Mouse (Mus musculus) midbrain, embryonic 10.5 days (tissue): ENCODE results near the gene Gm47791. TPM values are rescaled to one million over a fixed set of nuclear protein-coding genes. Genes with fewer than 3 reads are reported as not detected.
A peak's percentile ranks its signal among the peaks of the same experiment; 100 is the strongest.

Experiments used
- DNase-seq: peaks from one replicate; pipeline ENCODE4 v3.0.0-alpha.2; 2017; ENCODE audit warnings: low spot score
- H3K27ac ChIP-seq: fragments of 300-500 bp; sonication (generic); replicated peaks from 2 replicates; pipeline ENCODE4 v1.5.1; 2016; ENCODE audit warnings: mild to moderate bottlenecking
- H3K27me3 ChIP-seq: fragments of 300-500 bp; sonication (generic); 2 replicates; pipeline ENCODE4 v1.6.1; 2016; ENCODE audit warnings: low read depth, mild to moderate bottlenecking; ENCODE audit not compliant: poor library complexity, severe bottlenecking
- H3K36me3 ChIP-seq: fragments of 300-500 bp; sonication (generic); 2 replicates; pipeline ENCODE4 v1.6.1; 2016; ENCODE audit warnings: mild to moderate bottlenecking, moderate library complexity
- H3K4me1 ChIP-seq: fragments of 300-500 bp; sonication (generic); 2 replicates; pipeline ENCODE4 v1.6.1; 2016
- H3K4me3 ChIP-seq: fragments of 300-500 bp; sonication (generic); 2 replicates; pipeline ENCODE4 v1.5.1; 2016; ENCODE audit warnings: mild to moderate bottlenecking, moderate library complexity
- H3K9me3 ChIP-seq: fragments of 300-500 bp; sonication (generic); replicated peaks from 2 replicates; pipeline ENCODE4 v1.6.1; 2016; ENCODE audit warnings: mild to moderate bottlenecking
- WGBS: fragments of 180-500 bp; shearing (Covaris S2); methylation state at CpG from one replicate; pipeline ENCODE4 v1.1.7; 2016; 5-methylcytosine and 5-hydroxymethylcytosine counted together
- polyA plus RNA-seq: library from polyadenylated mRNA; unstranded; fragments of >200 nt; fragmentation: Nextera tagmentation; extraction: Ambion mirVana; gene quantifications from 2 replicates; pipeline ENCODE4 v1.2.1, GENCODE M21; 2016

Gene Gm47791
- polyA plus RNA-seq, 1 experiment from 2014 or later = not detected

GRCm38 (mm10) chr1:82738066-82738465, 33.0 kb downstream of the Gm47791 start:
- 92% methylated on average over 1 of the region's 1 CpGs for WGBS
- H3K36me3 ChIP-seq = peaks cover 80% of the 10 kb centered on the region

GRCm38 (mm10) chr1:82733357-82733756, 37.7 kb downstream of the Gm47791 start:
- 86% methylated on average over 1 of the region's 1 CpGs for WGBS
- peaks cover 97% of the 10 kb centered on the region for H3K36me3 ChIP-seq
- DNase-seq = no peak

More at GRCm38 (mm10) chr1:82738066-82738465, 33.0 kb downstream of the Gm47791 start:
- DNase-seq = no peak
- Histone ChIP-seq H3K4me1 (no peaks in the 10 kb centered on the region), H3K27ac (no peak overlapping the region), H3K9me3 (no peaks in the 10 kb centered on the region), H3K27me3 (no peaks in the 10 kb centered on the region), H3K4me3 (no peak overlapping the region)

GRCm38 (mm10) chr1:82726482-82726881, 44.6 kb downstream of the Gm47791 start:
- Histone ChIP-seq H3K4me1 (peaks cover 10% of the 10 kb centered on the region), H3K9me3 (no peaks in the 10 kb centered on the region), H3K27ac (no peak overlapping the region), H3K27me3 (peaks cover 16% of the 10 kb centered on the region), H3K4me3 (no peak overlapping the region), H3K36me3 (peaks cover 40% of the 10 kb centered on the region)
- DNase-seq = no peak
- WGBS = 95% methylated on average over 5 of the region's 5 CpGs

More at GRCm38 (mm10) chr1:82733357-82733756, 37.7 kb downstream of the Gm47791 start:
- H3K27ac ChIP-seq = no peak overlapping the region
- no peaks in the 10 kb centered on the region for H3K4me1 ChIP-seq
- H3K27me3 ChIP-seq = no peaks in the 10 kb centered on the region
- no peak overlapping the region for H3K4me3 ChIP-seq
- no peaks in the 10 kb centered on the region for H3K9me3 ChIP-seq

GRCm38 (mm10) chr1:82725875-82726185, 45.2 kb downstream of the Gm47791 start:
- no peak for DNase-seq
- WGBS = 52% methylated on average over 4 of the region's 4 CpGs
- Histone ChIP-seq H3K9me3 (no peaks in the 10 kb centered on the region), H3K4me1 (peaks cover 10% of the 10 kb centered on the region), H3K4me3 (peak overlapping the region; percentile 91), H3K27ac (no peak overlapping the region), H3K36me3 (peaks cover 33% of the 10 kb centered on the region), H3K27me3 (peaks cover 16% of the 10 kb centered on the region)

- Histone ChIP-seq H3K9me3 (no peaks in the 10 kb centered on the region), H3K4me3 (peak overlapping the region; percentile 91), H3K27me3 (peaks cover 16% of the 10 kb centered on the region), H3K36me3 (peaks cover 27% of the 10 kb centered on the region), H3K27ac (peak overlapping the region; percentile 96), H3K4me1 (peaks cover 10% of the 10 kb centered on the region)
- 2% methylated on average over 37 of the region's 37 CpGs for WGBS
- DNase-seq = no peak
These were observed 45.8 kb downstream of the Gm47791 start for GRCm38 (mm10) chr1:82725026-82725874.

- peaks cover 20% of the 10 kb centered on the region for H3K36me3 ChIP-seq
- WGBS = 9% methylated on average over 38 of the region's 38 CpGs
- H3K4me3 ChIP-seq = peak within 1 kb of the TSS; percentile 91
- peak within 1 kb of the TSS; percentile 96 for H3K27ac ChIP-seq
- no peaks in the 10 kb centered on the region for H3K9me3 ChIP-seq
- H3K27me3 ChIP-seq = peaks cover 16% of the 10 kb centered on the region
- DNase-seq = peak; percentile 93
- H3K4me1 ChIP-seq = peaks cover 10% of the 10 kb centered on the region
These were observed 46.6 kb downstream of the Gm47791 start, which contains the start of gene Mff for GRCm38 (mm10) chr1:82724339-82725025. Mff (plus strand) TSS chr1:82724890.

Other genes starting within 250 kb of the Gm47791 start
- 0.05 and 0.06 TPM in 2 replicates for gene Col4a4, start 184.4 kb downstream of the Gm47791 start, polyA plus RNA-seq
- gene Col4a3, start 184.3 kb downstream of the Gm47791 start, polyA plus RNA-seq = 0.07 and 0.10 TPM in 2 replicates
- gene Mff, start 46.4 kb downstream of the Gm47791 start, polyA plus RNA-seq = 232 and 249 TPM in 2 replicates
- gene Tm4sf20, start 2.8 kb downstream of the Gm47791 start, polyA plus RNA-seq = not detected in 2 replicates
- 32.0 and 33.5 TPM in 2 replicates for gene Agfg1, start 68.2 kb upstream of the Gm47791 start, polyA plus RNA-seq
- gene A030005L19Rik, start 142.1 kb upstream of the Gm47791 start, polyA plus RNA-seq = 0.17 and 0.44 TPM in 2 replicates
- not detected in 2 replicates for gene A030014E15Rik, start 153.7 kb upstream of the Gm47791 start, polyA plus RNA-seq
- gene Gm6217, start 160.2 kb upstream of the Gm47791 start, polyA plus RNA-seq = not detected in 2 replicates
- gene A030003K21Rik, start 172.1 kb upstream of the Gm47791 start, polyA plus RNA-seq = not detected in 2 replicates
- gene Gm7544, start 184.8 kb upstream of the Gm47791 start, polyA plus RNA-seq = not detected in 2 replicates
- gene Gm47955, start 189.0 kb upstream of the Gm47791 start, polyA plus RNA-seq = not detected in 2 replicates
- gene Gm47959, start 229.3 kb upstream of the Gm47791 start, polyA plus RNA-seq = not detected in 2 replicates